Mouse (Mus musculus) MEL (cell line): Measurements from ENCODE around the gene Rars. TPM values are rescaled to one million over a fixed set of nuclear protein-coding genes. Genes with fewer than 3 reads are reported as not detected.

Experiments
- DNase-seq: peaks from one replicate; pipeline ENCODE4 v3.0.0; 2011; ENCODE audit warnings: low read depth, low spot score
- H3K27ac ChIP-seq: 2 replicates; pipeline ENCODE4 v1.5.1; 2012; ENCODE audit warnings: low read depth, mild to moderate bottlenecking, control low read depth, low read length, moderate library complexity; ENCODE audit not compliant: control insufficient read depth
- H3K27me3 ChIP-seq, 2 experiments: fragments of 150-350 bp in 1 of 2; sonication (generic) in 1 of 2; 2 replicates each; pipeline ENCODE4 v1.6.1; 2012; ENCODE audit warnings: low read length in 2 of 2, mild to moderate bottlenecking in 2 of 2, improper control_type of control experiment in 1 of 2, moderate library complexity in 1 of 2; ENCODE audit not compliant: insufficient read depth in 2 of 2, control insufficient read depth in 1 of 2
- H3K36me3 ChIP-seq, 2 experiments: 2 replicates each; pipeline ENCODE4 v1.6.1; 2012 to 2014; ENCODE audit warnings: low read length in 2 of 2, improper control_type of control experiment in 1 of 2, inconsistent platforms in 1 of 2, mild to moderate bottlenecking in 1 of 2; ENCODE audit not compliant: insufficient read depth in 2 of 2, control insufficient read depth in 1 of 2
- H3K4me1 ChIP-seq, 2 experiments: fragments of 150-350 bp in 1 of 2; sonication (generic) in 1 of 2; 2 replicates each; pipeline ENCODE4 v1.6.1; 2012; ENCODE audit warnings: low read length in 2 of 2, improper control_type of control experiment in 1 of 2, mild to moderate bottlenecking in 1 of 2; ENCODE audit not compliant: insufficient read depth in 2 of 2, control insufficient read depth in 1 of 2
- H3K4me3 ChIP-seq, 2 experiments: fragments of 150-350 bp in 1 of 2; sonication (generic) in 1 of 2; 2 replicates each; pipeline ENCODE4 v1.5.1; 2012; ENCODE audit warnings: low read depth in 2 of 2, low read length in 2 of 2, mild to moderate bottlenecking in 2 of 2, moderate library complexity in 2 of 2, control low read depth in 1 of 2, improper control_type of control experiment in 1 of 2; ENCODE audit not compliant: control insufficient read depth in 1 of 2, insufficient read depth in 1 of 2
- H3K79me2 ChIP-seq: 2 replicates; pipeline ENCODE4 v1.6.1; 2012; ENCODE audit warnings: mild to moderate bottlenecking, low read length, moderate library complexity; ENCODE audit not compliant: control insufficient read depth, poor library complexity, insufficient read depth
- H3K9ac ChIP-seq: 2 replicates; pipeline ENCODE4 v1.6.1; 2012; ENCODE audit warnings: low read depth, mild to moderate bottlenecking, control low read depth, low read length, moderate library complexity; ENCODE audit not compliant: control insufficient read depth, poor library complexity, severe bottlenecking
- H3K9me3 ChIP-seq: fragments of 150-350 bp; sonication (generic); replicated peaks from 2 replicates; pipeline ENCODE4 v1.6.1; 2012; ENCODE audit warnings: mild to moderate bottlenecking, low read length, improper control_type of control experiment, moderate library complexity; ENCODE audit not compliant: insufficient read depth
- CHD2 ChIP-seq: IDR thresholded peaks from 2 replicates; pipeline ENCODE4 v1.6.1; 2011; ENCODE audit warnings: low read length, improper control_type of control experiment
- CTCF ChIP-seq, 3 experiments: IDR thresholded peaks in 2 of 3; conservative IDR thresholded peaks in 1 of 3; 2 replicates each; pipeline ENCODE4 v1.5.1; 2011 to 2012; ENCODE audit warnings: low read length in 3 of 3, low read depth in 2 of 3, mild to moderate bottlenecking in 2 of 3, improper control_type of control experiment in 1 of 3, inconsistent platforms in 1 of 3, mixed read lengths in 1 of 3, moderate library complexity in 1 of 3; ENCODE audit not compliant: control insufficient read depth in 1 of 3, insufficient read depth in 1 of 3, poor library complexity in 1 of 3, severe bottlenecking in 1 of 3
- ELF1 ChIP-seq: IDR thresholded peaks from 2 replicates; pipeline ENCODE4 v1.6.1; 2014; ENCODE audit warnings: low read depth, mild to moderate bottlenecking, inconsistent platforms, low read length, improper control_type of control experiment, moderate library complexity
- ETS1 ChIP-seq: IDR thresholded peaks from 2 replicates; pipeline ENCODE4 v1.6.1; 2012; ENCODE audit warnings: low read depth, mild to moderate bottlenecking, inconsistent platforms, low read length, improper control_type of control experiment, moderate library complexity
- GABPA ChIP-seq: IDR thresholded peaks from 2 replicates; pipeline ENCODE4 v1.6.1; 2012; ENCODE audit warnings: low read depth, mild to moderate bottlenecking, inconsistent platforms, low read length, improper control_type of control experiment, moderate library complexity
- HCFC1 ChIP-seq: IDR thresholded peaks from 2 replicates; pipeline ENCODE4 v1.6.1; 2012; ENCODE audit warnings: low read depth, mild to moderate bottlenecking, inconsistent platforms, low read length, improper control_type of control experiment, moderate library complexity
- KAT2A ChIP-seq: conservative IDR thresholded peaks from 2 replicates; pipeline ENCODE4 v1.6.1; 2012; ENCODE audit warnings: low read depth, low read length, improper control_type of control experiment, inconsistent platforms
- MAFK ChIP-seq: IDR thresholded peaks from 2 replicates; pipeline ENCODE4 v1.6.1; 2011; ENCODE audit warnings: low read depth, mild to moderate bottlenecking, low read length, improper control_type of control experiment, borderline replicate concordance
- MEF2A ChIP-seq: IDR thresholded peaks from 2 replicates; pipeline ENCODE4 v1.6.1; 2014; ENCODE audit warnings: low read depth, mild to moderate bottlenecking, inconsistent platforms, low read length, improper control_type of control experiment; ENCODE audit not compliant: poor library complexity, insufficient replicate concordance, severe bottlenecking; ENCODE audit errors: extremely low read depth
- MXI1 ChIP-seq: IDR thresholded peaks from 2 replicates; pipeline ENCODE4 v1.6.1; 2011; ENCODE audit warnings: mild to moderate bottlenecking, low read depth, low read length, improper control_type of control experiment
- MYC ChIP-seq: IDR thresholded peaks from 2 replicates; pipeline ENCODE4 v1.6.1; 2011; ENCODE audit warnings: low read depth, mild to moderate bottlenecking, low read length, improper control_type of control experiment, moderate library complexity
- NELFE ChIP-seq: IDR thresholded peaks from 2 replicates; pipeline ENCODE4 v1.6.1; 2011; ENCODE audit warnings: low read depth, low read length, improper control_type of control experiment
- NRF1 ChIP-seq: IDR thresholded peaks from 2 replicates; pipeline ENCODE4 v1.6.1; 2014; ENCODE audit warnings: low read depth, mild to moderate bottlenecking, inconsistent platforms, low read length, improper control_type of control experiment, moderate library complexity; ENCODE audit not compliant: poor library complexity, insufficient read depth, severe bottlenecking
- POLR2AphosphoS2 ChIP-seq: IDR thresholded peaks from 2 replicates; pipeline ENCODE4 v1.6.1; 2011; ENCODE audit warnings: low read length, improper control_type of control experiment
- RAD21 ChIP-seq: IDR thresholded peaks from 2 replicates; pipeline ENCODE4 v1.6.1; 2011; ENCODE audit warnings: mild to moderate bottlenecking, low read depth, low read length, improper control_type of control experiment
- RCOR1 ChIP-seq: IDR thresholded peaks from 2 replicates; pipeline ENCODE4 v1.6.1; 2012; ENCODE audit warnings: low read depth, mild to moderate bottlenecking, inconsistent platforms, low read length, improper control_type of control experiment
- SIN3A ChIP-seq: IDR thresholded peaks from 2 replicates; pipeline ENCODE4 v1.6.1; 2012; ENCODE audit warnings: low read length, improper control_type of control experiment, inconsistent platforms
- TCF12 ChIP-seq: IDR thresholded peaks from 2 replicates; pipeline ENCODE4 v1.6.1; 2014; ENCODE audit warnings: low read depth, mild to moderate bottlenecking, inconsistent platforms, low read length, improper control_type of control experiment, moderate library complexity
- USF1 ChIP-seq: IDR thresholded peaks from 2 replicates; pipeline ENCODE4 v1.6.1; 2014; ENCODE audit warnings: low read depth, mild to moderate bottlenecking, inconsistent platforms, low read length, improper control_type of control experiment, moderate library complexity
- USF2 ChIP-seq, 2 experiments: IDR thresholded peaks; 2 replicates each; pipeline ENCODE4 v1.6.1; 2011 to 2012; ENCODE audit warnings: improper control_type of control experiment in 2 of 2, low read length in 2 of 2, borderline replicate concordance in 1 of 2, inconsistent platforms in 1 of 2, low read depth in 1 of 2, mild to moderate bottlenecking in 1 of 2; ENCODE audit not compliant: insufficient read depth in 1 of 2
- ZC3H11A ChIP-seq: IDR thresholded peaks from 2 replicates; pipeline ENCODE4 v1.6.1; 2012; ENCODE audit warnings: low read depth, mild to moderate bottlenecking, inconsistent platforms, low read length, improper control_type of control experiment
- ZKSCAN1 ChIP-seq: IDR thresholded peaks from 2 replicates; pipeline ENCODE4 v1.6.1; 2012; ENCODE audit warnings: low read depth, mild to moderate bottlenecking, inconsistent platforms, low read length, improper control_type of control experiment, moderate library complexity
- ZNF384 ChIP-seq: IDR thresholded peaks from 2 replicates; pipeline ENCODE4 v1.6.1; 2012; ENCODE audit warnings: low read depth, mild to moderate bottlenecking, inconsistent platforms, low read length, improper control_type of control experiment
- polyA plus RNA-seq, 2 experiments: library from polyadenylated mRNA; stranded (reverse) in 1 of 2; unstranded in 1 of 2; fragments of >175 nt in 1 of 2; fragments of >200 nt in 1 of 2; gene quantifications; 2 replicates each; pipeline versions ENCODE4 v1.2.1 to v1.2.4; 2012; ENCODE audit warnings: low replicate concordance in 2 of 2, low read depth in 1 of 2; ENCODE audit not compliant: insufficient read length in 2 of 2, insufficient read depth in 1 of 2, missing spikeins in 1 of 2
- total RNA-seq: library from RNA; depleted of rRNA; stranded (reverse); fragments of 300-350 nt; gene quantifications from 2 replicates; pipeline ENCODE4 v1.2.3, GENCODE M21; 2012

Gene Rars
- total and polyA plus RNA-seq, 3 experiments = 193 to 396 (median 251) TPM

GRCm38 (mm10) chr11:35863653-35864052, 29.3 kb upstream of the Rars start:
- TF ChIP-seq RAD21 (no peak), CHD2 (no peak)
- Histone ChIP-seq H3K9me3 (no peaks in the 10 kb centered on the region), H3K79me2 (no peaks in the 10 kb centered on the region)

GRCm38 (mm10) chr11:35857395-35858067, 23.2 kb upstream of the Rars start:
- Histone ChIP-seq H3K9me3 (no peaks in the 10 kb centered on the region), H3K79me2 (no peaks in the 10 kb centered on the region), H3K4me1 (no peaks in the 10 kb centered on the region), H3K9ac (no peak overlapping the region), H3K27me3 (no peaks in the 10 kb centered on the region), H3K27ac (no peak overlapping the region), H3K4me3 (no peak overlapping the region), H3K36me3 (no peaks in the 10 kb centered on the region)
- TF ChIP-seq SIN3A (no peak), MAFK (no peak), USF1 (peak; percentile 40; the same call in 1 of the 2 replicates)
- no peak for DNase-seq

More at GRCm38 (mm10) chr11:35863653-35864052, 29.3 kb upstream of the Rars start:
- DNase-seq = no peak
- Histone ChIP-seq H3K4me1 (no peaks in the 10 kb centered on the region), H3K4me3 (no peak overlapping the region), H3K9ac (no peak overlapping the region), H3K36me3 (no peaks in the 10 kb centered on the region), H3K27ac (no peak overlapping the region), H3K27me3 (no peaks in the 10 kb centered on the region)

GRCm38 (mm10) chr11:35856359-35857040, 22.2 kb upstream of the Rars start:
- Histone ChIP-seq H3K79me2 (no peaks in the 10 kb centered on the region), H3K9me3 (no peaks in the 10 kb centered on the region), H3K4me1 (no peaks in the 10 kb centered on the region), H3K4me3 (no peak overlapping the region), H3K36me3 (no peaks in the 10 kb centered on the region), H3K27ac (no peak overlapping the region), H3K9ac (no peak overlapping the region), H3K27me3 (no peaks in the 10 kb centered on the region)
- no peak for DNase-seq
- TF ChIP-seq HCFC1 (no peak), ELF1 (no peak), TCF12 (no peak), ZC3H11A (no peak), GABPA (no peak), ZNF384 (no peak), MAFK (no peak), NELFE (no peak), USF2 (IDR thresholded peaks at IDR 0.05; ENCODE audit: borderline replicate concordance in 1 of 2, insufficient read depth in 1 of 2, low read depth in 1 of 2, low read length in 2 of 2) (no peak), POLR2AphosphoS2 (no peak), KAT2A (no peak), ETS1 (no peak), ZKSCAN1 (no peak), RAD21 (no peak), MYC (no peak), CTCF (IDR thresholded peaks at IDR 0.05 in 2 of 3, conservative IDR thresholded peaks at IDR 0.05 in 1 of 3; ENCODE audit: control insufficient read depth in 1 of 3, insufficient read depth in 1 of 3, low read depth in 2 of 3, low read length in 3 of 3, poor library complexity in 1 of 3, severe bottlenecking in 1 of 3) (no peak), MXI1 (no peak), NRF1 (no peak), RCOR1 (no peak), MEF2A (no peak)
